Mouse (Mus musculus) embryo, embryonic 10.5 days (tissue): ENCODE results near the gene Sema6d.
A peak's percentile ranks its signal among the peaks of the same experiment; 100 is the strongest.
"Not testable (repeated sequence)": the region's sequence is repeated elsewhere in the genome, so short reads cannot be mapped to it uniquely, and the experiment has no call there.

Experiments used
- DNase-seq: peaks from one replicate; pipeline ENCODE4 v3.0.0-alpha.2; 2015; ENCODE audit warnings: low spot score

The Sema6d gene

DNA sequence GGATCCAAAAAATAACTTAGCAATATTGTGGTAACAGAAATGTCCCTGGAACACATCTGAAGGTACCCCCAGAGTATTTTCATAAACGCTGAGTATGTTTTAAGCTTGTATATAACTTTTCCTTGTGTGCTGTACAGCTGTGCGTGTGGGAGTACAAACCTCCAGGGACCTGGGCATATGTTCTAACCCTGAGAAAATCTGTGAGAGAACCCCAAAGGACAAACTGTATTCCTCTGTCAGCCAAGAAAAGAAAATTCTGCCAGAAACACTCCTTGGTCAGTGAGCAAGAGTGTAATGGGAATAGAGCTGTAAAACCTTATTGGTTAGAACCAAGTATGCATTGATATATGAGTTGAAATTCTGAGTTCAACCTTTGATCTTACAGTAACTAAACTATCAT lies 203.8 kb downstream of the Sema6d start:
- no peak for DNase-seq

DNA sequence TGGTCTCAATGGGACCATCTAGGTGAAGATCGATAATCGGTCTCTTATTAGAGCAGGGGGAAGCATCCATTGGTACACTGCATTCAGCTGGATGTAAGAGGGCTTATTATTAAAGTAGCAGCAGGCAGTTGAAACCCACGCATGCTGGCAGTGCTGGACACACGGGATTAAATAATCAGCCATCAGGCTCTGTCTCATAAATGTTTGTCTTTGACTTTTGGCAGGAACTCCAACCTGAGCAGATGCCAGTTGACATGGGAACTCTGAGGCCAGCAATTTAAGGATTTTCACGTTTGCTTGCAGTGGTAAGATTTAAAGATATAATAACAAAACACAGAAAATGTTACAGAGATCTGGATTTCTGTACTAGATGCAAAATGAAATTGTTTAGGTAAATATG lies 208.6 kb downstream of the Sema6d start:
- DNase-seq = no peak

GRCm38 (mm10) chr2:124298872-124299271 lies 209.1 kb downstream of the Sema6d start:
- DNase-seq = peak; percentile 40

GRCm38 (mm10) chr2:124308605-124309004 lies 218.8 kb downstream of the Sema6d start:
- no peak for DNase-seq

GRCm38 (mm10) chr2:124309361-124310128 lies 219.8 kb downstream of the Sema6d start:
- DNase-seq = no peak

GRCm38 (mm10) chr2:124322528-124323215 lies 232.9 kb downstream of the Sema6d start:
- DNase-seq = no peak

DNA sequence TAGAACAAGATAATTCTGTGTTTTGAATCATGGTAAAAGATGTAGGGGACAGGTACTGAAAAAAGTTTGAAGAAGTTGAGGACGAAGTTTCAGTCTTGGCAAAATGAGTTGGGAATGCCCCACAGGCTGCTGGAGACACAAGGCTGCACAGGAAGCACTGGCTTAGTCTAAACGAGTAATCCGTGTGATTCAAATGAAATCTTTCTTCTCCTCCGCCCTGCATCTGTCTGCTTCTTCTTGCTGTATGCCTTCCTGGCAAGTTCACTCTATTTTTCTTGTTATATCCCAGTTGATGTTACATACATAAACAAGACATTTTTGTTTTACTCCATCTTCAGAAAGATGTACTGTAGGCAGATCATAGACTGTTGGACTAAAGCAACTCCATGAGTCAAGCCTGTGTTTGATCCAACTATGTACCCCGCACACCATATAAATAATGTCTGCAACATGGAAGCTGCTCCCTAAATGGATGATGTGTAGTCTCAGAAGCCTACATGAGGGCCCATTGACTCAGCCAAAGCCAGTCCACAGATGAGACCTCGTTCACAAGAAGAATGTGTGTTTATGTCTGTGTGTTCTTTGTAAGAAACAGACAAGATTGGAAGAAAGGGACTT lies 234.4 kb downstream of the Sema6d start:
- DNase-seq = no peak

GRCm38 (mm10) chr2:124329473-124330130 lies 239.8 kb downstream of the Sema6d start:
- no peak for DNase-seq

GRCm38 (mm10) chr2:124332890-124333289 lies 243.1 kb downstream of the Sema6d start:
- no peak for DNase-seq

GRCm38 (mm10) chr2:124334655-124335054 lies 244.9 kb downstream of the Sema6d start:
- DNase-seq = not testable (repeated sequence)

DNA sequence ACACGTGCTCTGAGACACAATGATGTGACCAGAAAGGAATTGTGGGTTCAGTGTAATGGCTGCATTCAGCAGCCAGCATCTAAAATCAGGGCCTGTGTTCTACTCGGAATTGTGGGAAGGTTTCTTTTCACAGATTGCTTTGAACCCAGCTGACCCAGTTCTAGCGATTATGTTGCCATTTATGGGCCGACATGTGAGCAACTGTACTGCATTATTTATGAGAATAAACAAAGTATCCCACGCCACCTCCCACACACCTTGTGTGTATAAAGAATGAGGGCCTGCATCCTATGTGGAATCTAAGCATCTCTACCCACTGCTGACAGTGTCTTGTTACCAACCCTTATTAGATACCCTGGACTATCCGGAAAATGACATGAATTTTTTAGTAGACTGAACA lies 248.5 kb downstream of the Sema6d start:
- no peak for DNase-seq

- no peak for DNase-seq
These were observed 264.4 kb downstream of the Sema6d start for GRCm38 (mm10) chr2:124354191-124354590.

DNA sequence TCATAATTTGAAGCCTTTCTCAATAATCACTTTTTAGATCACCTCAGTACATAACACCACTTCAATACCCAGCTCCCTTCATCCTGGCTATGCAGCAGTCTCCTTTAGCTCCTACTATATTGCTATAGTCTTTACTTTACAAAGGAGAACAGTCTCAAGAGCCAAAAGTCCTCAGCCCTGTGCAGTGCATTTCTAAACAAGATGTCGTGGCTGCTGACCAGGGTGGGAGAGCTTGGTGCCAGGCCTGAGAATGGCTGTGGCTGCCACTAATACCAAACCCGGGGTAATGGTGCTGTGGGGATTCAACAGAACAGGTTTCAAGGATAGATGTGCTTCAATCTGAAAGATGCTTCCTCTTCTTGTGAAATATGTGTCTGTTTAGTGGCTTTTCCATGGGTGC lies 264.9 kb downstream of the Sema6d start:
- no peak for DNase-seq

- no peak for DNase-seq
These were observed 279.5 kb downstream of the Sema6d start for GRCm38 (mm10) chr2:124369291-124369690.

DNA sequence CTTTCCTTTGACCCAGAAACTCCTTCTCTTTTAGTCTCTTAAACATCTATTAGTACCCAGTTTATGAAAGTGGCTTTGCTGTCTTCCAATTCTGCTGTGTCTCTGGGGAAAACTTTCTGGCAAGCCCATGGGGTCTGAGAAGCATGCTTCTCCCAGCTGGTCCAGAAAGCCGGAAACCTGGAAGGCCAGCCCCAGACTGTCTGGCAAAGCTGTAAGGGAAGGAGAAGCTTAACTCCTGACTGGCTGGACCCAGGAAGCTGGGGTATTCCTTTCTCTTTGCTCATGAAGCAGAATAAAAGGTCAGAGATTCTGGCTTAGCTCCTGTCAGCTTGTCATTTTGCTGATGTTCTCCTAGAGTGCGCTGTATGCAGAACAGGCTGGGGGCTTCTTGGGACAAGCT lies 280.2 kb downstream of the Sema6d start:
- DNase-seq = peak; percentile 8

DNA sequence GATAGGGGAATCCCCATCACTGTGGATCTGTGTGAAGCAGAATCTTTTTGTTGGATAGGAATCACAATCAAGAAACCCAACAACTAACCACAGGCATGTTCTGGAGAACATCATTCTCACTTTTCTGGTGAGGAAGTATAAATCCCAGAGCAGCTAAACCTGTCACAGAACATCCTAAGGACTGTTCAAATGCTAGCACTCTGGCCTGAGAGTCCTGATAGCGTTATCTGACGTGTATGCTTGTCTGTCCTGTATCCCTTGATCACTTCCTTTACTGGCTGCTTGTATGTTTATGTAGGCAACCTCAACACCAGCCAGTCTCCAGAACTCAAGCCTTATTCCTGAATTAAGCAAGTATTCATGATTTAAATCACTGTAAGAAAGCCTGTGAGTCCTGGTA lies 281.6 kb downstream of the Sema6d start:
- no peak for DNase-seq

DNA sequence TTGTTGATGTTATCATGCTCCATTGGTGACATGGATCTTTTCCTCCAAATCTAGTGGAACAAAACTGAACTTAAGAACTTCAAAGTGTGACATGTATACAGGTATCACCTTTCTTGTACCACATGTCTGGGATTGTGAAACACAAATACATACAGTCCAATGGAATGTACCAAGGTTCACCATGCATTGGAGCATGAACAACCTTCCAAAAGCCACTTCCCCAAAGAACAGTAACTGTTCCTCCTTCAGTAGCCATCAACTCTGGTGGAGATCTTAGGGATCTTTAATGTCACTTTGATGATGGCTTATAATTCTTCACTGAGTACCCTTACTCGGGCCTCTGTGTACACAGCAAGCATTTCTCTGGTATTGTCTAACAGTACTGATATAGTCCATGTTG lies 295.3 kb downstream of the Sema6d start:
- no peak for DNase-seq

GRCm38 (mm10) chr2:124385722-124386121 lies 296.0 kb downstream of the Sema6d start:
- no peak for DNase-seq

DNA sequence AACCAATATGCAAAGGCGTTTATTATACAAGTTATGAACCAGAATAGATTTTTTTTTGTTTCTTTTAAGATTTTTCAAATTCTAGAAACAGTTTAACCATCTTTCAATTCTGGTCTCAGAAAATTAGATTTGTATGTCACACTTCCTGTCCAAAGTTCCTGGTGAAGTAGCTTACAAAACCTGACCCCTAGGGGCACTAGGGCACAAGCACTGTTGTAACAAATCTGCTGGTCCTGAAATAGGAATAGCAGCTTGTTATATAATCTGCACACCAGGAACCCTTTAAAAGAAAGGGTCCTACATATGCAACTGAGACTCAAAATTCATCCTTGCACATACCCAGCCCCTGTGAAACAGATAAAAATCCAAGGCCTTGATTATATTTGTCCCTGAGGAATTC lies 298.5 kb downstream of the Sema6d start:
- DNase-seq = peak; percentile 24

DNA sequence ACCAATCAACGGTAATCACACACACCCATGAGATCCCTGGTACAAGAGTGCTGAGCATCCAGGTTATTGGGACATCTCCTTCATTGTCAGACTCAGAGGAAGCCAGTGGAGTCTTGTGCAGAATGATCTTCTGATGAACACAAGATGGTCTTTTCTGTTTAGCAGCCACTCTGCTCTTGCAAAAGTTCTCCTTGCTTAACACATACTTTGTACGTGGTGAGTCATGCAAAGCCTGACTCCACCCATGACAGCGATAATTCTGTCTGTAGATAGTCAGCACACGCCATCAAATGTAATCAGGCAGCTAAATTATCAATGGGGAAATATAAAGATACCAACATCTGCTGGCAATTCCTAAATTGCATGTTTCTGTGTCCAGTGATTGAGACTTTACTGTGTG lies 307.0 kb downstream of the Sema6d start:
- DNase-seq = no peak

DNA sequence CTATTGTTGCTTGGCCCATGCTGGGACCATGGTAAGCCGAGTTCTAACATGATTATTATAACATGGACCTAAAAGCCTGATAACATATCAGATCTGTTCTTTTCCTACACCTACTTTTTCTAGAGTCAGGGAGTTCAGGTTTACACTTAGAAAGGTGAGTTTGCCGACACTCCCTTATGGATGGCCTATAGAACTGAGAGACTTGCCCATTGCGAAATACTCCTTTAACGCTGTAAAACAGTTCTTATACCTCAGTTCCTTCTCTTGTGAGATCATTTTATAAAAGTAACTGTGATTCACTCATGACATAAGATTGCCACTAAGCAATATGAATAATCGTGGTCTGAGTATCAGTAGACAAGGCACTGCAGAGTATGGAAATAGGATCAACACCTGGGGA lies 307.5 kb downstream of the Sema6d start:
- DNase-seq = no peak

DNA sequence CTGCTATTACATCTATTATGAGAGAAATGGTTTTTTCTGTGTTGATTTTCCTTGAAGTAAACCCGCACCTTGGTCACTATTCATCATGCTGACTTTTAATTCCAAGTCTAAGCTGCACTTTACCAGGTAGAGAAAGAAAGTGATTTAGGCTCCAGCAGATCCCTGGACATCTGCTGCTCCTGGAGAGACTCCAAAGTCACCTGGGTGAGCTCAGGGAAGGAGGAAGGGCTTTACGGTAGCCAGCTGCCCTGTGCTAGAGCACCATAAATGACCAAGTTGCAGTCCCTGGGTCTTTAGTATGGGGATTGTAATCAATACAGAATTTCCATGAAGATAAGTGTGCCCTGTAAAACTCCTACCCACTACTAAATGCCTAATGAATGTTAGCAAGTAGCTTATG lies 309.8 kb downstream of the Sema6d start:
- no peak for DNase-seq
